Mouse (Mus musculus) cerebellum, adult 9-11 months (tissue): ENCODE measurements at regions not wholly inside any gene's neighbourhood (a gene's known extent, or its start where the extent isn't known, plus 50 kb on each side); places are given as distances from the start of the nearest gene placed in this dataset.

Experiments
- DNase-seq: peaks from one replicate; pipeline ENCODE4 v3.0.0; 2022

DNA sequence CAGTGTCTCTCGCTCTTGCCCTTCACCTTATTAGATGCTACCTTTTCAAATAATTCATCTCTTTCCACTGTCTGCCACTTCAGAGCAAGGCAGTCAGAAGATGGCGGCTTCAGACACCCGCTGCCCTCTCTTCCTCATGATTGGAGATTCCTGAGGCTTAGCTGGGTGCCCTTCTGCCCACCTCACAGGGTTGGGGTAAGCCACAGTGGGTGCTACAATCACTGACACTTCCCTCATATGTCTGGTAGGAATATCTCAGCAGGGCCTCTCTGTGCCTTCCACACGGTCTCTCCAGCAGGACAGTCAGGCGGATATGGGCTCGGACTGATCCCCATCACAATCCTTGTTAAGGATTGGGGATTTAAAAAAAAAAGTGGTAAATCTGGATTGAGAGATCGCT lies 53.2 kb upstream of the Rpl36-ps4 start:
- DNase-seq = no peak

DNA sequence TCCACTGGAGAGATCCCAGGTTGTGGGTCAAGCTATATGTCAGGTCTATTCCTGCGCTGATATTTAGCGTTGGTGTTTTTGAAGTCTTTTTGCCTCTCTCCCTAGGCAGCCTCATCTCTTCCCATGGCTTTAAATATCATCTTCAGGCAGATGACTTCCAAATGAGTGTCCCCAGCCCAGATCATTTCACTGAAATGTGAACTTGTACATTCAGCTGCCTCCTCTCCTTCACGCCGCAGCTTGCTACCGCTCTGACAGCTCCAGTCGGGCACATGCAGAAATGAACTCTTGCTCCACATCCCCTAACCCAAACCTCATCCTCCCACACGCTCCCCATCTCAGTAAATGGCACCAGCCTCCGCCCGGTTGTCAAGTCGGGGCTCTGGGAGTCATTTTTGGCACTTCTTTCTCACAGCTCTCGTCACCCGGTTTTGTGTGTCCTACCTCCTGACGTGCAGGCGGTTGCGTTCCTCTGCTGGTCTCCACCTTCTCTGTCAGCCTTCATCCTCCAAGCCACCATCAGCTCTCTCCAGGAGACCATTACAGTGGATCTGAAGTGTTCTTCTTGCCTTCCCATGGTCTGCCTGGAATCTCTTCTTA lies 54.0 kb upstream of the Rpl36-ps4 start:
- DNase-seq = no peak

DNA sequence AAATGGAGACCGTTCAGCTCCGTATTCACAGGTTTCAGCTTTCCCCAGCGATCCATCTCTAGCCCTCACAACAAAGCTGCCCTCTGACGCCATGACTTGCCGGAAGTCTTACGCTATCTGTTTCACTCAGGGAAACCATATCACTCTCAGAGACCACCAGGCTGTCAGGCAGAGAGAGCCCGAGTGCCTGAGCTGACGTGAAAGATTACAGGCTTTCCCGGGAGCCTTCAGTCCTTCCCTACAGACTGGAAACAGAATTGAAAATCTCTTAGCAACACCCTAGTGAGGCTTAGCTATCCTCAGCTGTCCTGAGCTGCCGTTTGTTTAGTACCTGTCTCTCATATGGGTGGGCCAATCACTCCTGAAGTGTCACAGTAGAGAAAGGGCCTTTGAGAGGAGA lies 54.6 kb upstream of the Rpl36-ps4 start:
- no peak for DNase-seq

DNA sequence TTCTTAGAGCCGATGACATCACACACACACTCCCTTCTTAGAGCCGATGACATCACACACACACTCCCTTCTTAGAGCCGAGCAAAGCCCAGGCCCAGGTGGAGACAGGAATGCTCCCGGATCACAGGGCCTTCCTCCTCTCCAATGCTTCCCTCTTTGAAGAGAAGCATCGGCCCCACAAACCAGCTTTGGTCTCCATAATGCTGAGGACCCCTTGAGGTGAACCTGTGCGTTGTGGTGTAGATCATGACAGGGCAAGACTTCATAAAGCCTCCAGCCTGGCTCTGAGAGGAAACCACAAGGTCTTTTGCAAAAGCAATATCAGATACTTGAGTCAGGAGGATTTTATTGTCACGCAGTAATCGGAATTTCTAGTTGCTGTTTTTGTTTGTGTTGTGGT lies 55.3 kb upstream of the Rpl36-ps4 start:
- DNase-seq = no peak

DNA sequence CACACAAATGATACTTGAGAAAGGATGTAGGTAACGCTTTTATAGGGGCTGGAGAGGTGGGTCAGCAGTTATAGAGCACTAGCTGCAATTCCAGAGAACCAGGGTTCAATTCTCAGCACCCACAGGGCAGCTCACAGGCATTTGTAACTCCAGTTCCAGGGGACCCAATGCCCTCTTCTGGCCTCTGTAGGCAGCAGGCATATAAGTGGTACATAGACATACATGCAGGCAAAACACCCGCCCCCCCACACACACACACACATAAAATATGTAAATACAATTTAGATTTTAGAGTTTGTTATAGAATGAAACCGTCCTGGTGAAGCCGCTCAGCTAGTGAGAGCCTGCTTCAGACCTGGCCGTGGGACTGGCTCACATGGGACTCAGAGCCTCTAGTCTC lies 55.9 kb upstream of the Rpl36-ps4 start:
- DNase-seq = peak; percentile 2

DNA sequence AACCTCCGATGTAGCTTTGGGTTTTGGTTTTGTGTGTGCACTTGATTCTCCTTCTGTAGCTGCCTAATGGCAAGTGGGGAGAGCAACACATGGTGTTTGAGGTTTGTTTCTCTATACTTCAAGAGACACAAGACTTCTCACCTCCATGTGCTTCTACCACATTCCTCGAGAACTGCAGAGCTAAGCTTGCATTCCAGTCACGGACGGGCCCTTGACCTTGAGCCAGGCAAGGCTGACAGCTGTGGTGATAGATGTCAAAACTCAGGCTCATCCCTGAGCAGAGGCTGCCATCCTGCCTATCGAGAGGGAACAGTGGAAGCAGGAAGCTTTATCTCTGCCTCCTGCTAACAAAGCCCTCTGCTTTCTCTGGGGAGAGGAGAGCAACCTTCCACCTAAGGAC lies 59.2 kb upstream of the Rpl36-ps4 start:
- no peak for DNase-seq

DNA sequence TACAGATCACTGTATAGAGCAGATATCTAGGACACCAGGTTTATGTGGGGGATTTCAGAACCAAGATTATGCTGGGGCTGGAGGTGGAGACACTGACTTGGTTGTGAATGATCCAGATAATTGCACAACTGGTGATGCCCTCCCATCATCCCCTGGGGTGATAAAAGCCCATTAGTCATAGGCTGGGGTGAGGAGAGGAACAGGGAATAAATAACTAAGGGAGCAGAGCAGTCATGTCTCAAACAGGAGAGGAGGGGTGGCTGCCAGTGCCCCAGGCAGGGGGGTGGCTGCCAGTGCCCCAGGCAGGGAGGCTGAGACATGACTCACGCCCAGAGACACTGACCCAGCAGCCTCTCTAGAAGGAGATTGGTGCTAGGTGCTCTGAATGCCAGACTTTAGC lies 53.7 kb upstream of the Kcnk12 start:
- DNase-seq = no peak

DNA sequence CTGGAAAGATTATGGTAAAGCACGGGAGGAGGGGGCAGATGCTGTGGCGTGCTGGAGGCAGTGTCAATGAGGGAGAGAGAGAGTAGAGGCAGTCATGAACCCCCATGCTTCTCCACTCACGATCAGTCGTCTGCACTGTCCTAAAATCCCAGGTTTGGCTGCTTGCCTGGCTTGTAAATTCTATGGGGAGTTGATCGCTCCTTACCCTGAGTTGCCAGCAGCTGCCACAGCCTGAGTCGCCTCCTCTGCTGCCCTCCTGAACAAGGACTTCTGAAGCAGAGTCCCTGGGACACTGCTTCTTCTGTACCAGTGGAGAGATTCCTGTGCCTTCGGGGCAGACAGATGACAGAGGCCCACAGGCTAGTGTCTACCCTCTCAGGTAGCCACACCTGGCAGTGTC lies 52.1 kb upstream of the Kcnk12 start:
- no peak for DNase-seq

DNA sequence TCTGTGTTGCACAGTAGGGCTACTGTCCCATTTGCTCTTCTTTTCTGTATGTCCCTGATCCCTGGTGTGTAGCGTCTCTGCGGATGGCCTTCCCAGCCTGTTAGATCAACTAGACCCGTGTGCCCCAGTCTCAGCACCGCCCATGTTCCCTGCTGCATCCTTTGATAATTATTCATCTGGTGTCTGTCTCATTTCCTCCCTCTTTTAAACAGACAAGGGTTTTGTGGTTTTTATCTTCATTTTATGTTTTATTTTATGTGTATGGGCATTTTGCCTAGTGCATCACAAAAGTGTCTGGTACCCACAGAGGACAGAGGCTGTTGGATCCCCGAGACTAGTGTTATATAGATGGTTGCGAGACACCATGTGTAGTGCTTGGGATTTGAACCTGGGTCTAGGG lies 51.6 kb upstream of the Kcnk12 start:
- DNase-seq = no peak

DNA sequence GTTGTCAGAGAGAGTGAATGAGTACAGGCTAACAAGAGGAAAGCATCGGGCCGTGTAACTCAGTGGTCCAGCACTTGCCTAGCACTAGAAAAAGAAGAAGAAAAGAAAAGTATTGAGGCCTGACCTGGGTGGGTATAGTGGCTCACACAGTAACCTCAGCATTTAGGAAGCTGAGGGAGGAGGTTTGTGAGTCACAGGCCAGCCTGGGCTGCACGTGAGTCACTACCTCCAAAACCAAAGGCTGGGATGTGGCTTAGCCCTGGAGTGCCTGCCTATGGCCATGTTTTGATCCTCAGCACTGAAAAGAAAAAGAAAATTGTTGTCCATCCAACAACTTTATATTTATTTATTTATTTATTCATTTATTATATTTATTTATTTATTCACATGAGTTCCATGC lies 51.2 kb upstream of the Kcnk12 start:
- no peak for DNase-seq
